Mouse (Mus musculus): ENCODE measurements around the gene Nemf. TPM values are rescaled to one million over a fixed set of nuclear protein-coding genes. Genes with fewer than 3 reads are reported as not detected.
"Not testable (repeated sequence)": the region's sequence is repeated elsewhere in the genome, so short reads cannot be mapped to it uniquely, and the experiment has no call there.

Nemf gene
- polyA plus RNA-seq, 1 experiment from 2014 or later: 57.6 TPM

DNA sequence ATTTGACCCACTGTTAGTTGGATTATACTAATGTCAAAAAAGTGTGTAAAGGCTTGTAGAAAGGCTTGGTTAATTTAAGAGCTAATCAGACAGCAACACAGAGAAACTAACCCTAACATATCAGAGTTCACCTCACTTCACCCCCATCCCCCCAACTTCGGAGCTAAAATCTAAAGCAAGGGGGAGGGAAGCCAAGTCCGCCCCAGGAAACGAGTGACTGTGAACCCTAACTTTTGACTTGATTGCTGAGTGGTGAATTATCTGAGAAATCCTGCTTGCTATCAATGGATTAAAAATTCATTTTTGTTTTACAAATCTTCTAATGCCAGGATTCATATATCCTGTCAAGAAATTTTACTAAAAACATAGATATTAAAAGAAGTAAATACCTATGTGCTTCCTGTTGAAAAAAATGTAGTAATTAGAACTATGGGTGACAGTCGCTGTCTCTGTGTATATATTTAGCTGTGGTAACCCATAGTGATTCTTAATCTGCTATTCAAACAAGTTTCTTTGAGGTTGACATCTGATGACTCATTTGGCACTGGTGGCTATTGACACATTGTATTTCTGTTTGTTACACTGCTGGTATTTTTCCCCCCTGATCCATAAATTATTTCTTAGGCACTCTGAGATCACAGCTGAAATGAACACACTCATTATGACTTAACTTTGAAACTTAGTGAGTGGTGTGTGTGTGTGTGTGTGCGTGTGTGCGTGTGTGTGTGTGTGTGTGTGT is 28.7 kb upstream of the Nemf start:
- WGBS: 68% methylated on average over 6 of the region's 6 CpGs
- Histone ChIP-seq H3K4me3 (no peak overlapping the region), H3K4me2 (no peak overlapping the region), H3K4me1 (replicated peaks) (peaks cover 8% of the 10 kb centered on the region; the same call in 1 of the 2 replicates), H3K27me3 (no peaks in the 10 kb centered on the region), H3K9ac (no peak overlapping the region), H3K27ac (no peak overlapping the region), H3K9me3 (replicated peaks) (no peaks in the 10 kb centered on the region), H3K36me3 (no peaks in the 10 kb centered on the region)
- no peak for ATAC-seq (replicated peaks; ENCODE audit: insufficient number of reproducible peaks, insufficient read depth, low FRiP score, low read depth)

DNA sequence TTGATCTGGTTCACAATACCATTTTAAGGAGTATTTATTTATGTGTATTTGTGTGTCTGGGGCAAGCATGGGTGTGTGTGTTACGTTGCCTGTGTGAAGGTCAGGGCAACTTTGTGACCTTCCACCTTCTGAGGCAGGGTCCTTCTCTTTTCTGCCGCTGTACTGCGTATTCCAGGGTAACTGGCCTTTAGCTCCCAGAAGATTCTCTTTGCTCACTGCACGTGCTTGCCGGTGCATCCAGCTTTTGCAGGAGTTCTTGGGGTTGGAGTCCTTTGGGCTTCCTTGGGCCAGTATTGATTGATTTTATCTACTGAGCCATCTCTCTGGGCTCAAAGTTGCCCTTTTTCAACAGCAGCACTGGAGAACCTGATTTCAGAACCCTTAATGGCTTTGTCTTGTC is 27.6 kb upstream of the Nemf start:
- Histone ChIP-seq H3K4me3 (no peak overlapping the region), H3K4me2 (no peak overlapping the region), H3K4me1 (replicated peaks) (peaks cover 8% of the 10 kb centered on the region; the same call in 1 of the 2 replicates), H3K36me3 (no peaks in the 10 kb centered on the region), H3K27me3 (no peaks in the 10 kb centered on the region), H3K9ac (no peak overlapping the region), H3K27ac (no peak overlapping the region), H3K9me3 (replicated peaks) (no peaks in the 10 kb centered on the region)
- no peak for ATAC-seq (replicated peaks; ENCODE audit: insufficient number of reproducible peaks, insufficient read depth, low FRiP score, low read depth)
- WGBS: 89% methylated on average over 5 of the region's 5 CpGs

DNA sequence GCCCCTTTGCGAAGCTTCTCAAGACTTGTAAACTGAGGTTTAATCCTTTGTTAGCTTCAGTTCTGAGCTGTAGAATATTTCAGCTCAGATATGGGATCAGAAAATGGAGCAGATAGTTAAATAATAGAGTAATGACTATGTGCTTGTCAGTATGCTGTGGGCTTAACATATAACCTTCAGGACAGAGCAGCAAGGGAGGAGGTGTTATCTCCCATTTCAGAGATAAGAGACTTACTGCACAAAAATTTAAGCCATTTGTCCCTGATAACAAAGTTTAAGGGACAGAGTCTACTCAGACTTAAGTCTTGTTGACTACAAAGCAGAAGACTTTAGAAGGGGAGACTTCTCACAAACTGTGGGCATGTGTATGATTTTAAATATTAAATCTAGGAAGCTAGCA is 25.9 kb upstream of the Nemf start:
- Histone ChIP-seq H3K9ac (no peak overlapping the region), H3K27ac (no peak overlapping the region), H3K4me2 (no peak overlapping the region), H3K36me3 (no peaks in the 10 kb centered on the region), H3K9me3 (replicated peaks) (no peaks in the 10 kb centered on the region), H3K4me1 (replicated peaks) (peaks cover 14% of the 10 kb centered on the region; the same call in 1 of the 2 replicates), H3K4me3 (no peak overlapping the region), H3K27me3 (no peaks in the 10 kb centered on the region)
- no peak for ATAC-seq (replicated peaks; ENCODE audit: insufficient number of reproducible peaks, insufficient read depth, low FRiP score, low read depth)
- WGBS: 57% methylated on average over 1 of the region's 1 CpGs

DNA sequence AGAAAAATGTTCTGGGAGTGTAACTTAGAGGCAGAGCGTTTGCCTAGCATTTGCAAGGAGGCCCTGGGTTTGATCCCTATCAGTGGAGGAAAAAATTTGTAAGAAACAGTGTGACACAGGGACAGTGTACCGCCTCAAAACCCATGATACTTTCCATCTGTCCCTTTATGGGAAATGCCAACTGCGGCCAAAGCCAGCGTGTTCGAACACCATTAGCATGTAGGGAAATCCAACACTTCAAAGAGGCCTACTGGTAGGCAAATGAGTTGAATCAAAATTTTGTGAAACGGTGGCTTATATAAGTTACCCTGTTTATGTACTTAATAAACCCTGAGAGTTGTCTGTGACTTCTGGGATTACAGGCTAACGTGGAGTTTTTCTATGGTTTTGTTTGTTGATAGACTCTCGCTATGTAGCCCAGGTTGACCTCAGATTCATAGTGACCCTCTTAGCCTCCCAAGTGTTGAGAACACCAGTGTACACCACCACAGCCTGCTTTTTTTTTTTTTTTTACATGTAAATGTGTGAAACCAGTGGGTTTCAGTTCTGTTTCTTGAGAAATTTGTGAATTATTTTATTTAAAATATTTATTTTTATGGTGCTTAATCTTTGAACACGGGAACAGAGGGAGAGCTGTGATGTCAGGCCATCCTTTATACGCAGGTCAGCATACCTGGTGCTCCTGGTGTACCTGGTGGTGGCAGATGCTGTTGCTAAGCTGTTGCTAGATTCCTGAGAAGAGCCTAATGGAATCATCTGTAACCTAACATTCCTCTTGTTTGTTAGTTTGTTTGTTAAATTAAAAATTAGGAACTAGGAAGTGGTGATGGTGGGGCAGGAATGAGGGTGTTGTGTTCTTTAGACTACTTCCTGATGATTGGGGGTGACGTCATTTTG is 21.8 kb upstream of the Nemf start:
- H3K9me3 ChIP-seq (replicated peaks): no peaks in the 10 kb centered on the region
- no peaks in the 10 kb centered on the region for H3K27me3 ChIP-seq
- H3K4me2 ChIP-seq: no peak overlapping the region
- ATAC-seq (replicated peaks; ENCODE audit: insufficient number of reproducible peaks, insufficient read depth, low FRiP score, low read depth): no peak
- no peak overlapping the region; the same call in 1 of the 2 replicates for H3K9ac ChIP-seq
- no peaks in the 10 kb centered on the region; the same call in 1 of the 2 replicates for H3K36me3 ChIP-seq
- H3K4me1 ChIP-seq (replicated peaks): peaks cover 29% of the 10 kb centered on the region
- H3K4me3 ChIP-seq: no peak overlapping the region
- WGBS: 81% methylated on average over 11 of the region's 11 CpGs
- H3K27ac ChIP-seq: peak overlapping the region; percentile 37; the same call in 1 of the 2 replicates

DNA sequence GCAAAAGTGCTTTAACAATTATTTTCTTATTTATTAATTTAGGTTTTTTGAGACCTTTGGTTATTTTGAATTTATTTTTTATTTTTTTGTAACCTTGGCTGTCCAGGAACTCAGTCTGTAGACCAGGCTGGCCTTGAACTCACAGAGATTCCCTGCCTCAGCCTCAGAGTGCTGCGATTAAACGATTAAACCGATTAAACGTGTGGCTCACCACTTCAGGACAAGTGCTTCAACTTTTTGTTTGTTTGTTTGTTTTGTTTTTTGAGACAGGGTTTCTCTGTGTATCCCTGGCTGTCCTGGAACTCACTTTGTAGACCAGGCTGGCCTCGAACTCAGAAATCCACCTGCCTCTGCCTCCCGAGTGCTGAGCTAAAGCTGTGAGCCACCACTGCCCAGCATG is 20.7 kb upstream of the Nemf start:
- WGBS: 93% methylated on average over 6 of the region's 6 CpGs
- not testable (repeated sequence) for ATAC-seq (replicated peaks; ENCODE audit: insufficient number of reproducible peaks, insufficient read depth, low FRiP score, low read depth); H3K36me3 ChIP-seq; H3K9ac ChIP-seq; H3K27ac ChIP-seq; H3K27me3 ChIP-seq; H3K4me3 ChIP-seq; H3K9me3 ChIP-seq (replicated peaks); H3K4me2 ChIP-seq
- H3K4me1 ChIP-seq (replicated peaks): peaks cover 24% of the 10 kb centered on the region

DNA sequence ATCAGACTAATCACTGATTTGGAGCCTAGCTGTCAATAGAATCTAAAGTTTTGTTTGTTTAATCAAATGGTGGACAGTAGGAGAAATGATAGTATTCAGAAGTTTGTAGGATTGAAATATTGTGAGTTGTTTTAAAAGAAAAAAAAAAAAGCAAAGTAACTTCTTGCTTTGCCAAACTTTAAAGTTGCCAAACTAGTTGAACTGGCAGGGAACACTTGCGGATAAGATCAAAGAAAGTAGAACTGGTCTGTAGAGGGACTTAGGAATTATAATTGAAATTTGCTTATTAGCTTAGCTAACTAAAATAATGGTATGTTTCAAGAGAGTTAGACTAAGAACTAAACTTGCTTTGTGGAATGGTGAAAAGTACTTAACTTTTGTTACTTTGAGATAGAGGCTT is 20.2 kb upstream of the Nemf start:
- no peak overlapping the region for H3K9ac ChIP-seq
- no peak overlapping the region for H3K4me2 ChIP-seq
- no peak overlapping the region for H3K27ac ChIP-seq
- ATAC-seq (replicated peaks; ENCODE audit: insufficient number of reproducible peaks, insufficient read depth, low FRiP score, low read depth): no peak
- no peaks in the 10 kb centered on the region for H3K9me3 ChIP-seq (replicated peaks)
- 88% methylated on average over 1 of the region's 1 CpGs for WGBS
- no peak overlapping the region for H3K4me3 ChIP-seq
- peaks cover 23% of the 10 kb centered on the region for H3K4me1 ChIP-seq (replicated peaks)
- no peaks in the 10 kb centered on the region for H3K27me3 ChIP-seq
- no peaks in the 10 kb centered on the region; the same call in 1 of the 2 replicates for H3K36me3 ChIP-seq

DNA sequence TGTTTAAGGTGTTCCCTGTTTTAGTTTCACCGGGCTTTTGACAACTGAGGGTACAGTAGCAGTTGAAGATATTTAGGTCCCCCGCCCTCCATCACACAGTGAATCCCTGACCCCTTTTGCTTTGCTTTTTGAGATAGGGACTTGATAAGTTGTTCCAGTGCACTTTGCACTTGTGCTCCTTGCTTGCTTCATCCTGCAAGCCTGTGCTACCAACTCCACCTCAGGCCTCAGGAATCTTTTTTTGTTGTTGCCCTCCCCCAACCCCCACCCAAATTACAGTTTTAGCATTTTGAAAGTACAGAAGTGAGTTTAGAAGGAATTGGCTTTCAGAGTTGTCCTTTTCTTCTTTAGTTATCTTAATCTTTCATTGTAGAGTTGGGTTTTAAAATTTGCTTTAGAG is 19.2 kb upstream of the Nemf start:
- no peak overlapping the region; the same call in 1 of the 2 replicates for H3K4me3 ChIP-seq
- H3K27me3 ChIP-seq: no peaks in the 10 kb centered on the region
- no peaks in the 10 kb centered on the region; the same call in 1 of the 2 replicates for H3K36me3 ChIP-seq
- H3K4me1 ChIP-seq (replicated peaks): peaks cover 23% of the 10 kb centered on the region
- no peaks in the 10 kb centered on the region for H3K9me3 ChIP-seq (replicated peaks)
- no peak overlapping the region for H3K27ac ChIP-seq
- WGBS: 68% methylated on average over 2 of the region's 2 CpGs
- ATAC-seq (replicated peaks; ENCODE audit: insufficient number of reproducible peaks, insufficient read depth, low FRiP score, low read depth): no peak
- H3K9ac ChIP-seq: no peak overlapping the region
- H3K4me2 ChIP-seq: peak overlapping the region; percentile 27

DNA sequence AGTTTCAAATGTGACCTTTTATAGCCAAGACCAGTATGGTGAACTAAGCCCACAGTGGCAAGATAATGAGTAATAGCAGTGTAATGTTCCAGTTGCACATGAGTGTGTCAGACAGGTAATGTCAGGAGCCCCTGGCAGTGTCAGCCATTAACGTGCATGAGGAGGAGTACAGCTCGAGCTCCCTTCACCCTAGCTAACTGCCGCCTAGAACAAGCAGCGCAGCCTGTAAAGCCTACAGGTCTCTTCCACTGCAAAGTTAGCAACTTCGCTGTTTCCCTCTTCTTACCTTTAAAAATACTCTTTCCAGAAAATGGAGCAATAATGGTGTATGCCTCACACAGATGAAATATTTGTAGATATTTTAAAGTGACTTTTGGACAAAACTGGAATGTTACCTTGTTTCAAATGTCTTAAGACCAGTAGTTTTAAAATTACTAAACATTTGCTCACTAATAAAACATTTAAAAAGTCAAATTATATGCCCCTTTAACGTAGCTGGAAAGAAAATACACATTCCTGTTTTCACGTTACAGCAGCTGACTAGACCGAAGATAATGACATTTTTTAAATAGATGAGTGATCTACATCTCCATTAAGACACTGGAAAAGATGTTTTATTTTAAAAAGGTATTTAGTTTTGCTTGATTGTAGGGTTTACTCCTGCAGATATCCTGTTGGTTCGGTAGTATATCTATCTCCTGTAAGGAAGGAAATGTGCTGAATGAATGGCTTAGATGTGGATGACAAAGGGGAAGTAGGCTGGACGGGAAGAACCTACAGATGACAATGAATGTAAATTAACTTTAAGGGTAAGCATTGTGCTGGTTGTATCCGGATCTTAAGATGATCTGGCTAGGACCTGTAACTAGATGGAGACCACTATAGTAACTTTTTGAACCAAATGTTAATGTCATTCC is 17.1 kb upstream of the Nemf start:
- peak overlapping the region; percentile 37; the same call in 1 of the 2 replicates for H3K27ac ChIP-seq
- H3K27me3 ChIP-seq: no peaks in the 10 kb centered on the region
- peak overlapping the region; percentile 87 for H3K4me2 ChIP-seq
- H3K4me1 ChIP-seq (replicated peaks): peaks cover 26% of the 10 kb centered on the region
- H3K4me3 ChIP-seq: peak overlapping the region; percentile 98
- WGBS: 22% methylated on average over 11 of the region's 11 CpGs
- H3K9ac ChIP-seq: peak overlapping the region; percentile 100
- no peaks in the 10 kb centered on the region for H3K9me3 ChIP-seq (replicated peaks)
- H3K36me3 ChIP-seq: no peaks in the 10 kb centered on the region; the same call in 1 of the 2 replicates
- no peak for ATAC-seq (replicated peaks; ENCODE audit: insufficient number of reproducible peaks, insufficient read depth, low FRiP score, low read depth)

DNA sequence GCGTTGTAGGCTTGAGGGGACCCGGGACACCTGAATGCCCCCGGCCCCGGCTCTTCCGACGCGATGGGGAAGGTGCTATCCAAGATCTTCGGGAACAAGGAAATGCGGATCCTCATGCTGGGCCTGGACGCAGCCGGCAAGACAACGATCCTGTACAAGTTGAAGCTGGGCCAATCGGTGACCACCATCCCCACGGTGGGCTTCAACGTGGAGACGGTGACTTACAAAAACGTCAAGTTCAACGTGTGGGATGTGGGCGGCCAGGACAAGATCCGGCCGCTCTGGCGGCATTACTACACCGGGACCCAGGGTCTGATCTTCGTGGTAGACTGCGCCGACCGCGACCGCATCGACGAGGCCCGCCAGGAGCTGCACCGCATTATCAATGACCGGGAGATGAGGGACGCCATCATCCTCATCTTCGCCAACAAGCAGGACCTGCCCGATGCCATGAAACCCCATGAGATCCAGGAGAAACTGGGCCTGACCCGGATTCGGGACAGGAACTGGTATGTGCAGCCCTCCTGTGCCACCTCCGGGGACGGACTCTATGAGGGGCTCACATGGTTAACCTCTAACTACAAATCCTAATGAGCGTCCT is 15.9 kb upstream of the Nemf start:
- peak overlapping the region; percentile 100 for H3K9ac ChIP-seq
- H3K27me3 ChIP-seq: no peaks in the 10 kb centered on the region
- peak overlapping the region; percentile 99 for H3K27ac ChIP-seq
- under 1% methylated on average over 42 of the region's 42 CpGs for WGBS
- no peak for ATAC-seq (replicated peaks; ENCODE audit: insufficient number of reproducible peaks, insufficient read depth, low FRiP score, low read depth)
- H3K4me3 ChIP-seq: peak overlapping the region; percentile 98
- no peaks in the 10 kb centered on the region for H3K9me3 ChIP-seq (replicated peaks)
- no peaks in the 10 kb centered on the region; the same call in 1 of the 2 replicates for H3K36me3 ChIP-seq
- peak overlapping the region; percentile 87 for H3K4me2 ChIP-seq
- H3K4me1 ChIP-seq (replicated peaks): peaks cover 20% of the 10 kb centered on the region

DNA sequence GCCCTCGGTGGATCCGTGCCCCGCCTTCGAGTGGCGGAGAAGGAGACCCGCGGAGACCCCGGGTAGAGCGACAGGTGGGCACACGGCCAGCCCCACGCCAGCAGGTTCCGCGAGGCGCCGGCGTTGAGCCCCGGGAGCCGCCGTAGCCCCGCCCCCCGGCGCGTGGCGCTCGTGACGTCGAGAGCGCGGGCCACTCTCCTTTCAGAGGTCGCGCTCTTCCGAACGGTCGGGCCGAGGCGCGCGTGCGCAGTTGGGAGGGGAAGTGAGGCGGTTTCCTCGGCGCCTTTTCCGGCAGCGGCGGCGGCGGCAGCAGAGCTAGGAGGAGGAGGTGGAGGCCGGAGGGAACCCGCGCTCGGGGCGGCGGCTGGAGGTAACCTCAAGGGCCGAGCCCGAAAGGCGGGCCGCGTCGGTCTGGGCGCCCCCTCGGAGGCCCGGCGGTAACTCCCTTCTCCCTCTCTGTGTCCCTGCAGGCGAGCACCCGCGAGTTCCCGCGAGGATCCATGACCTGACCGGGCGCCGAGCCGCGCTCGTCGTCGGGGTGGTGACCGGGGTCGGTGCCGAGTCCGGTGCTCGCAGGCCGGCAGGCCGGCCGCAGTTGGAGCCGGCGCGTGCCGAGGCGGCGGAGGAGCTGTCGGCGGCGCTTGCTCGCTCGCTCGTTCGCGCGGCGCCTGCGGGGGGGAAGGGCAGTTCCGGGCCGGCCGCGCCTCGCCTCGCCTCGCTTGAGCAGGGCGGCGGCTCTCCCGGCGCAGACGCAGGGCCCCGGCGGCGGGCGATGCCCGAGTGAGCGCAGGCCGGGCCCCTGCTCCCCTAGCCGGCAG is 15.1 kb upstream of the Nemf start, which contains the start of the genes Arf6 and Gm9887:
TSS of gene Arf6 (plus strand) at position 297 of the 818 bp plus-strand sequence.
TSS of gene Gm9887 (minus strand) at position 605 of the 818 bp plus-strand sequence.
- Histone ChIP-seq H3K4me3 (peak within 1 kb of the TSS; percentile 98), H3K27me3 (no peaks in the 10 kb centered on the region), H3K4me2 (peak within 1 kb of the TSS; percentile 87), H3K36me3 (no peaks in the 10 kb centered on the region; the same call in 1 of the 2 replicates), H3K9ac (peak within 1 kb of the TSS; percentile 100), H3K27ac (peak within 1 kb of the TSS; percentile 99), H3K9me3 (replicated peaks) (no peaks in the 10 kb centered on the region), H3K4me1 (replicated peaks) (peaks cover 20% of the 10 kb centered on the region)
- WGBS: under 1% methylated on average over 85 of the region's 121 CpGs
- peak; percentile 92 for ATAC-seq (replicated peaks; ENCODE audit: insufficient number of reproducible peaks, insufficient read depth, low FRiP score, low read depth)
